Mouse (Mus musculus): ENCODE results near the gene Mrps36. TPM values are rescaled to one million over a fixed set of nuclear protein-coding genes. Genes with fewer than 3 reads are reported as not detected.
"Not testable (repeated sequence)": the region's sequence is repeated elsewhere in the genome, so short reads cannot be mapped to it uniquely, and the experiment has no call there.

The Mrps36 gene
- polyA plus RNA-seq, 1 experiment from 2014 or later: 144 TPM

GRCm38 (mm10) chr13:100730861-100731176 is 13.6 kb downstream of the Mrps36 start, which contains the start of gene Cdk7:
Cdk7 (minus strand) TSS chr13:100730939.
- Histone ChIP-seq H3K4me3 (peak within 1 kb of the TSS; percentile 95), H3K36me3 (peaks cover 17% of the 10 kb centered on the region), H3K9me3 (no peaks in the 10 kb centered on the region), H3K4me1 (replicated peaks) (peaks cover 23% of the 10 kb centered on the region), H3K27ac (replicated peaks) (peak within 1 kb of the TSS; percentile 90), H3K9ac (peak within 1 kb of the TSS; percentile 95), H3K27me3 (no peaks in the 10 kb centered on the region), H3K4me2 (peak within 1 kb of the TSS; percentile 91)
- under 1% methylated on average over 19 of the region's 19 CpGs for WGBS
- peak; percentile 99 for ATAC-seq (ENCODE audit: low FRiP score, low read depth)

DNA sequence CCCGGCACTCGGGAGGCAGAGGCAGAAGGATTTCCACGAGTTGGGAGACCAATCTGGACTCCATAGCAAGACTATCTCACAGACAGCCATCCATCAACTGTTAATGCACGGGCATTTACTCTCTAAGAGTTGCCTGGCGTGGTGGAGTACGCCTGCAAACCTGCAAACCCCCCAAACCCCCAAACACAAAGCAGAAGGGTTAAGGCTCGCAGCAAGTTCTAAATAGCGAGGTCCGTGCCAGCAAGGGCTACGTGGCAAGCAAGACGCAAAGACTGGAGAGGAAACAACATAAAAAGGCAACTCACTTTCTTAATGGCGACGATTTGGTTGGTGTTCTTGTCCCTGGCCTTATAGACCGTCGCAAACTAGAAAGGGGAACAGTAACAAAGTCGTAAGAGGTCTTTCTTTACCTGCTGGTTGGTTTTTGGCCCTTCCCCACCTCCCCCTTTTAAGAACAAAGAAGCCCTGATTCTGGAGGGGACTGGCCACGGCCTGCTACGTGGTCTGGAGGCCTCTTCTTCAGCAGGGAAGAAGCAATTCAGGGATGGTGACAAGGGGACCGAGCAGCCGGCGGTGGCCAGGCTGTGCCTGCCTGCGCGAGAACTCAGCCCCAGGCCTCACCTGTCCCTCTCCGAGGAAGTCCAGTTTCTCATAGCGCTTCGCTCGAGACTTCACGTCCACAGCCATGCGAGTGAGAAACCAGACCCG is 14.2 kb downstream of the Mrps36 start:
- peak overlapping the region; percentile 90 for H3K27ac ChIP-seq (replicated peaks)
- peak; percentile 90 for ATAC-seq (ENCODE audit: low FRiP score, low read depth)
- peak overlapping the region; percentile 95 for H3K9ac ChIP-seq
- H3K36me3 ChIP-seq: peaks cover 17% of the 10 kb centered on the region
- no peaks in the 10 kb centered on the region for H3K9me3 ChIP-seq
- 2% methylated on average over 30 of the region's 30 CpGs for WGBS
- H3K4me2 ChIP-seq: peak overlapping the region; percentile 91
- H3K4me1 ChIP-seq (replicated peaks): peaks cover 23% of the 10 kb centered on the region
- H3K4me3 ChIP-seq: peak overlapping the region; percentile 95
- H3K27me3 ChIP-seq: no peaks in the 10 kb centered on the region

- H3K27me3 ChIP-seq; H3K27ac ChIP-seq (replicated peaks); H3K9ac ChIP-seq; ATAC-seq (ENCODE audit: low FRiP score, low read depth); H3K4me3 ChIP-seq; H3K4me2 ChIP-seq; H3K9me3 ChIP-seq: not testable (repeated sequence)
- WGBS: 98% methylated on average over 4 of the region's 4 CpGs
- peaks cover 17% of the 10 kb centered on the region for H3K36me3 ChIP-seq
- peaks cover 27% of the 10 kb centered on the region for H3K4me1 ChIP-seq (replicated peaks)
Measured at GRCm38 (mm10) chr13:100728530-100728929, 15.9 kb downstream of the Mrps36 start.

DNA sequence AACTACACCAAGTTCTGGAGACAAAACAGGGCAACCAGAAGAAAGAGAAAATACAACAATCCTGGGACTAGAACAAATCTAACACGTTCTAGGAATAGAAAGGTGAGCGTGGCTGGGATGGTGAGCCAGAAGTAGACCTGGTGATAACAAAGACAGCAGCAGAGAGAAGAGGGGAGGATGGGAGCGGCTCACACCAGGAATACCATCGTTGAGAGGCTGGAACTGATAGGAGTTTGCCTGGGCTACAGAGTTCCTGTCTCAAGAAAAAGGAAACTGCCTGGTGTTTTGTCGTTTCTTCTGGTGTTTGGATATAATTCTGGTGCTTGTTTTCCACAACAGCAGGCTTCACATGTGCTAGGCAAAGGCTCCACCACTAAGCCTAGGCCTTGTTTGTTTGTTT is 16.4 kb downstream of the Mrps36 start:
- H3K9me3 ChIP-seq: no peaks in the 10 kb centered on the region
- H3K4me3 ChIP-seq: no peak overlapping the region
- H3K4me2 ChIP-seq: no peak overlapping the region
- no peak for ATAC-seq (ENCODE audit: low FRiP score, low read depth)
- H3K27me3 ChIP-seq: no peaks in the 10 kb centered on the region
- no peak overlapping the region for H3K27ac ChIP-seq (replicated peaks)
- H3K9ac ChIP-seq: no peak overlapping the region
- peaks cover 17% of the 10 kb centered on the region for H3K36me3 ChIP-seq
- 96% methylated on average over 5 of the region's 5 CpGs for whole genome bisulfite sequencing
- peaks cover 27% of the 10 kb centered on the region for H3K4me1 ChIP-seq (replicated peaks)

- no peaks in the 10 kb centered on the region for H3K27me3 ChIP-seq
- H3K4me2 ChIP-seq: no peak overlapping the region
- ATAC-seq (ENCODE audit: low FRiP score, low read depth): no peak
- peaks cover 35% of the 10 kb centered on the region for H3K36me3 ChIP-seq
- WGBS: 83% methylated on average over 10 of the region's 10 CpGs
- H3K9ac ChIP-seq: no peak overlapping the region
- peaks cover 27% of the 10 kb centered on the region for H3K4me1 ChIP-seq (replicated peaks)
- H3K4me3 ChIP-seq: no peak overlapping the region
- no peaks in the 10 kb centered on the region for H3K9me3 ChIP-seq
- no peak overlapping the region for H3K27ac ChIP-seq (replicated peaks)
Measured at GRCm38 (mm10) chr13:100725194-100725593, 19.3 kb downstream of the Mrps36 start.

DNA sequence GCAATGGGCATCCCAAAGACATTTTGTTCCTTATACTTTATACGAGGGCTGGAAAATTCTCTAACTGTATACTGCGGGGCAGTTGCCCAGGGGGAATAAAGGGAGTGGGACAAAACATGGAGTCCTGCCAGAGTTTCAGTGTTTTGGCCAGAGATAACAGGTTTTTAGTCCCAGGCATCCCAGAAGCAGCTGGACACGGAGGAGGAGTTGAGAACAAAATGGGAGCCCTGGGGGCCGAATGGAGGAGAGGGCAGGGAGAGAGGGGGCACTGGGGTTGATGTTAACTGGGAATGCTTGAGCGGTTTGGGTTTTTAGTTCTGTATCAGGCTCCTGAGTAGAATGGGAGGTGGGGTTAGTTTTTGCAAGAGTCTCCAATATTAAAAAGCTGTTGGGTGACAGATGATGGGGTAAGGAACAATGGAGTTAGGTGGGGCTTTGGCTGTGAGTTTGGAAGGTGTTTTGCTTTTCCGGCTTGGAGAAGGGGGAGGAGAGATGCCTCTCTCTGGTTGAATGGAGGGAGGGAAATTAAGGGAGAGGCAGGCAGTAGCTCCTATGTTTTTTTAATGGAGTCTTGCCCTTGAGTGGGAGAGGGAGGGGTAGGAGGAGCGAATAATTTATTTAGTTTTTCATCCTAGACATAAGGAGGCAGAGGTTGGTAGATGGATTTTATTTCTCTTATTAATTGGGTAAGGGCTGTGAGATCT is 20.3 kb downstream of the Mrps36 start:
- Histone ChIP-seq H3K27me3 (no peaks in the 10 kb centered on the region), H3K4me3 (no peak overlapping the region), H3K27ac (replicated peaks) (0 out of 2 replicates have a peak overlapping the region, but pooled peaks have one; percentile 30), H3K9me3 (no peaks in the 10 kb centered on the region), H3K36me3 (peaks cover 42% of the 10 kb centered on the region), H3K4me1 (replicated peaks) (peaks cover 20% of the 10 kb centered on the region), H3K4me2 (no peak overlapping the region), H3K9ac (no peak overlapping the region)
- WGBS: 58% methylated on average over 7 of the region's 7 CpGs
- ATAC-seq (ENCODE audit: low FRiP score, low read depth): peak; percentile 56; the same call in 1 of the 2 replicates

DNA sequence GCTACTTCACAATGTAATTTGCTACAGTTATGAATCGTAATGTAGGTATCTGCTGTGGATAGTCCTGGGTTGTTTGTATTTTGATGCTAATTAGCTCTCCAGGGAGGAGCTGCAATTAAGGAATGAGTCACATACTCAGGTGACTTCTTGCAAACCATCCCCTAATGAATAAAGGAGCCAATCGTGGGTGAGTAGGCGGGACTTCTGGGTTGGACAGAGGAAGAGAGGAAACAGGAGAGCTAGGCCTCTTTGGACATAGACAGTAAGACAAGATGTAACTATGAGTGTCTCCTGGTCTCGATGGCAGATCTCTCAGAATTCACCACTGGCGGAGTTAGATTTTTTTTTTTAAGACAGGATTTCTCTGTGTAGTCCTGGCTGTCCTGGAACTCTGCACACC is 22.8 kb downstream of the Mrps36 start:
- no peak for ATAC-seq (ENCODE audit: low FRiP score, low read depth)
- Histone ChIP-seq H3K27me3 (no peaks in the 10 kb centered on the region), H3K36me3 (peaks cover 49% of the 10 kb centered on the region), H3K9me3 (no peaks in the 10 kb centered on the region), H3K27ac (replicated peaks) (no peak overlapping the region), H3K4me3 (no peak overlapping the region), H3K9ac (no peak overlapping the region), H3K4me2 (no peak overlapping the region), H3K4me1 (replicated peaks) (peaks cover 7% of the 10 kb centered on the region; the same call in 1 of the 2 replicates)
- WGBS: 91% methylated on average over 5 of the region's 5 CpGs

DNA sequence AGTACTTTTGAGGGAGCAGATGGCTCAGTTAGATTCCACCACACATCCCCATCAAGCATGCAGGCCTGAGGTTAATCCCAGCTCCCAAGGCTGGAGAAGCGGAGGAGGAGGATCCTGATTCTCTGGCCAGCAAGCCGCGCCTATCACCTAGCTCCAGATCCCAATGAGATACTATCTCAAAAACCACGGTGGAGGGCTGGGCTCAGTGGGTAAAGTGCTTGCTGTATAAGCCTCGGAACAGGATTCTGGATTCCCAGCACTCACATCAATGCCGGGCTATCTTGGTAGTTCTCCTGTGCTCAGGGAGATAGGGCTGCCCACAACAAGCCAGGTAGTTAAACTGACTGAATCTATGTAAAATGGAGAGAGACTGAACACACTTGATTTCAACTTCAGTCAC is 29.0 kb downstream of the Mrps36 start:
- WGBS: 92% methylated on average over 6 of the region's 6 CpGs
- H3K36me3 ChIP-seq: peaks cover 63% of the 10 kb centered on the region
- no peak overlapping the region for H3K4me2 ChIP-seq
- ATAC-seq (ENCODE audit: low FRiP score, low read depth): no peak
- H3K27me3 ChIP-seq: no peaks in the 10 kb centered on the region
- no peaks in the 10 kb centered on the region for H3K9me3 ChIP-seq
- H3K9ac ChIP-seq: no peak overlapping the region
- no peaks in the 10 kb centered on the region for H3K4me1 ChIP-seq (replicated peaks)
- no peak overlapping the region for H3K27ac ChIP-seq (replicated peaks)
- no peak overlapping the region for H3K4me3 ChIP-seq

GRCm38 (mm10) chr13:100706206-100706605 is 38.3 kb downstream of the Mrps36 start:
- Histone ChIP-seq H3K27me3 (no peaks in the 10 kb centered on the region), H3K27ac (replicated peaks) (no peak overlapping the region), H3K4me1 (replicated peaks) (no peaks in the 10 kb centered on the region), H3K9ac (no peak overlapping the region), H3K36me3 (peaks cover 85% of the 10 kb centered on the region), H3K4me2 (no peak overlapping the region), H3K4me3 (no peak overlapping the region), H3K9me3 (no peaks in the 10 kb centered on the region)
- ATAC-seq (ENCODE audit: low FRiP score, low read depth): no peak
- 90% methylated on average over 7 of the region's 7 CpGs for WGBS

DNA sequence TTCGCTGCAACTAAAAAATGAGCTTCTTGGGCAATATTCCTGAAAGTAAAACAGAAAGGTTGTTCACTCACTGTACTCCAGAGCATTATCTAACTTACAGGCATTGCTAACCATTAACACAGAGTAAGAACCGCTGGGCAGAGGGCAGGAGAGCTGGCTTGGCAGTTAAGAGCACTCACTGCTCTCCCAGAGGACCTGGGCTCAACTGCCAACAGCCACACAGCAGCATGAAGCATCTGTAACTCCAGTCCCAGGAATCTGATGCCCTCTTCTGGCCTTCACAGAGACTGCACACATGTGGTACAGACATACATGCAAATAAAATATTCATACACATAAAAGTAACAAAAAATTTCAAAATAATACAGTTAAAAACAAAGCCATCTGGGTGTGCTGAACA is 41.0 kb downstream of the Mrps36 start:
- ATAC-seq (ENCODE audit: low FRiP score, low read depth): no peak
- peaks cover 74% of the 10 kb centered on the region for H3K36me3 ChIP-seq
- 98% methylated on average over 2 of the region's 2 CpGs for WGBS
- no peak overlapping the region for H3K4me3 ChIP-seq
- no peaks in the 10 kb centered on the region for H3K4me1 ChIP-seq (replicated peaks)
- no peak overlapping the region for H3K9ac ChIP-seq
- H3K27ac ChIP-seq (replicated peaks): no peak overlapping the region
- H3K4me2 ChIP-seq: no peak overlapping the region
- no peaks in the 10 kb centered on the region for H3K9me3 ChIP-seq
- H3K27me3 ChIP-seq: no peaks in the 10 kb centered on the region

GRCm38 (mm10) chr13:100698866-100699265 is 45.6 kb downstream of the Mrps36 start:
- 95% methylated on average over 10 of the region's 10 CpGs for WGBS
- Histone ChIP-seq H3K9me3 (no peaks in the 10 kb centered on the region), H3K9ac (no peak overlapping the region), H3K4me1 (replicated peaks) (no peaks in the 10 kb centered on the region), H3K4me3 (no peak overlapping the region), H3K4me2 (no peak overlapping the region), H3K27me3 (no peaks in the 10 kb centered on the region), H3K27ac (replicated peaks) (no peak overlapping the region), H3K36me3 (peaks cover 51% of the 10 kb centered on the region)
- no peak for ATAC-seq (ENCODE audit: low FRiP score, low read depth)

- peaks cover 38% of the 10 kb centered on the region for H3K36me3 ChIP-seq
- H3K4me1 ChIP-seq (replicated peaks): no peaks in the 10 kb centered on the region
- H3K9me3 ChIP-seq: no peaks in the 10 kb centered on the region
- H3K9ac ChIP-seq: no peak overlapping the region
- 99% methylated on average over 3 of the region's 3 CpGs for WGBS
- no peak overlapping the region for H3K4me2 ChIP-seq
- ATAC-seq (ENCODE audit: low FRiP score, low read depth): no peak
- H3K27me3 ChIP-seq: no peaks in the 10 kb centered on the region
- no peak overlapping the region for H3K4me3 ChIP-seq
- H3K27ac ChIP-seq (replicated peaks): no peak overlapping the region
Measured at GRCm38 (mm10) chr13:100697541-100697940, 46.9 kb downstream of the Mrps36 start.
